Mouse (Mus musculus): ENCODE data around the gene Gm10972. TPM values are rescaled to one million over a fixed set of nuclear protein-coding genes. Genes with fewer than 3 reads are reported as not detected.
"Not testable (repeated sequence)": the region's sequence is repeated elsewhere in the genome, so short reads cannot be mapped to it uniquely, and the experiment has no call there.

The Gm10972 gene
- total RNA-seq, 2 experiments from 2014 or later: not detected

- not testable (repeated sequence) for DNase-seq
These were observed 16.3 kb downstream of the Gm10972 start for GRCm38 (mm10) chr3:94659142-94659748.

GRCm38 (mm10) chr3:94660841-94661240 lies 17.9 kb downstream of the Gm10972 start:
- not testable (repeated sequence) for DNase-seq

- DNase-seq: not testable (repeated sequence)
These were observed 22.3 kb downstream of the Gm10972 start for GRCm38 (mm10) chr3:94665060-94665802.

GRCm38 (mm10) chr3:94665896-94666295 lies 23.0 kb downstream of the Gm10972 start:
- DNase-seq: not testable (repeated sequence)

DNA sequence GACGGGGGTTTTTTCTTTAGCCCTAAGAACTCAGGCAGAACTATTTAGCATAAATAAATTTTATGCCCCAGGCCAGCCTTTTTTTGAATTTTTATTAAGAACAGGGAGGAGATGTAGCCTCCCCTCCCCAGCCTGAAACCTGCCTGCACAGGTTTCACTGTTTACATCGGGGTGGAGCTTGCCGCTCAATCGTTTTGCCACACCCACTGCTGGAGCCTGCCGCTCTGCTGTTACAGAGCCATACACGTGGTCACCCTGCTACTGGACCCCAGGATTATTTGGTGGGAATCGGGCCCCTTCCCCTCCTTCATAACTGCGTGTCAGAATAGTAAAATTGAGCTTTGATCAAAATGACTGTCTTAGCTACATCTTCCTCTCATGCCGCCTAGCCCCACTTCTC lies 32.2 kb downstream of the Gm10972 start:
- not testable (repeated sequence) for DNase-seq

DNA sequence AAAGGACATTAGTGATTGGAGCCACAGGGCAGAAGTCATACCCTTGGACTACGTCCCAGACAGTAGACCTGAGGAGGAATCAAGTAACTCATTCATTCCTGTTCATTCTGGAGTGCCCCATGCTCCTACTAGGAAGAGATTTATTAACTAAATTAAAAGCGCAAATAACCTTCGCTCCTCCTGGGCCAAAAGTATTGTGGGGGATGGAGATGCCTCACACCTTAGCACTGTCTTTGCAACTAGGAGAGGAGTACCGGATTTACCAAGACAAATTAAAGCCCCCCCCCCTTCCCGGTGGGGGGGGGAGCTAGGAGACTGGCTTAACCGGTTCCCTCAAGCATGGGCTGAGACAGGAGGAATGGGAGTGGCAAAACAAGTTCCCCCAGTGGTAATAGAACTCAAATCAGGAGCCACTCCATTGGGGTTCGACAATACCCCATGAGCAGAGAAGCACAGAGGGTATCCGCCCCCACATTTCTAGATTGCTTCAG lies 36.5 kb downstream of the Gm10972 start:
- no peak for DNase-seq

- not testable (repeated sequence) for DNase-seq
These were observed 37.1 kb downstream of the Gm10972 start for GRCm38 (mm10) chr3:94680032-94680431.

DNA sequence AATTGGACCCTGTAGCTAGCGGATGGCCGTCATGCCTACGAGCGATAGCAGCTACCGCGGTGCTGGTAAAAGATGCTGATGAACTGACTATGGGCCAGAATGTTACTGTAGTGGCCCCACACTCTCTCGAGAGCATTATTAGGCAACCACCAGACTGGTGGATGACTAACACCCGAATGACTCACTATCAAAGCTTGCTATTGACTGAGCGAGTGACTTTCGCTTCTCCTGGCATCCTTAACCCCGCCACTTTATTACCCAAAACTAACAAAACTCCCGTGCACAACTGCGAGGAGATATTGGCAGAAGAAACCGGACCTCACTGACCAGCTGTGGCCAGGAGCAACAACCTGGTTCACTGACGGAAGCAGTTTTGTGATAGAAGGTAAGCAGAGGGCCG lies 37.9 kb downstream of the Gm10972 start:
- no peak for DNase-seq

DNA sequence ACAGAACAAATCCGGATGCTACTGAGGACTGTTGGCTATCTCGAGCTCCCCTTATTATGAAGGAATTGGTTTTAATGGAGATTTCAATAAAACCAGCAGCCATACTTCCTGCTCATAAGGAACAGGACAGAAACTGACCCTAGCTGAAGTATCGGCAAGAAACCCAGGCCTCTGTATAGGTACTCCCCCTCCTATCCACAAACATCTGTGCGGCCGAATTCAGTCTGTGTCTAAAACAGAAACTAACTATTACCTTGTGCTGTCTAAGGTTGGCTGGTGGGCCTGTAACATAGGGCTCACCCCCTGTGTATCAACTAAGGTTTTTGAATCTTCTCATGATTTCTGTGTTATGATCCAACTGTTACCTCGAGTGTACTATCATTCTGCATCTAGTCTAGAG lies 40.7 kb downstream of the Gm10972 start:
- DNase-seq: no peak

GRCm38 (mm10) chr3:94685989-94686772 lies 43.3 kb downstream of the Gm10972 start:
- DNase-seq: not testable (repeated sequence)

DNA sequence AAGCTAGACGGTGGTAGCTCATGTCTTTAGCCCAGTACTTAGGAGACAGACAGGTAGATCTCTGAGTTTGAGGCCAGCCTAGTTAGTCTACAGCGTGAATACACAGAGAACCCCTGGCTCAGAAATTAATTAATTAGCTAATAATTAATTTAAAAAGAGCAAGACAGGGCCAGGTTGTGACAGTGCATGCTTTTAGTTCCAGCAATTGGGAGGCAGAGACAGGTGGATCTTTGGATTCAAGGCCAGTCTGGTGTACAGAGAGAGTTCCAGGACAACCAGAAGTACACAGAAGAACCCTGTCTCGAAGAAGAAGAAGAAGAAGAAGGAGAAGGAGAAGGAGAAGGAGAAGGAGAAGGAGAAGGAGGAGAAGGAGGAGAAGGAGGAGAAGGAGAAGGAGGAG lies 45.8 kb downstream of the Gm10972 start:
- DNase-seq: not testable (repeated sequence)

- not testable (repeated sequence) for DNase-seq
These were observed 46.3 kb downstream of the Gm10972 start for GRCm38 (mm10) chr3:94689195-94689594.

GRCm38 (mm10) chr3:94690162-94690561 lies 47.2 kb downstream of the Gm10972 start:
- DNase-seq: not testable (repeated sequence)

- no peak for DNase-seq
These were observed 47.8 kb downstream of the Gm10972 start for GRCm38 (mm10) chr3:94690616-94691247.

DNA sequence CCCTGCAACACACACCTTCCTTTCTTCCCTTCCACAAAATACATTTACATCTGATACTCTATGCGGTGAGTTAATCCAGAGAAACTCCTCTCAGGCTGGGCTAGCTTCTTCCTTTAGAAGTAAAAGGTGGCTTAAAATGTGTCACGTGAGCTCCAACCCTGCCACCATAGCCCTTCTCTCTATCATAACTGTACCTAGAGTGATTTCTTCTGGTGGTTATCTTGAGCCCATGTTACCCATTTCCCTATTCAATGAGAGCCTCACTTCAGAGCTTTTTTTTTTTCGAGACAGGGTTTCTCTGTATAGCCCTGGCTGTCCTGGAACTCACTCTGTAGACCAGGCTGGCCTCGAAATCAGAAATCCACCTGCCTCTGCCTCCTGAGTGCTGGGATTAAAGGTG lies 48.8 kb downstream of the Gm10972 start:
- DNase-seq: not testable (repeated sequence)

Other genes with a start within 250 kb of the Gm10972 start
- under 1 TPM in 1 of 2 experiments, not detected in 1; 0.25 TPM for gene Lingo4, start 244.6 kb upstream of the Gm10972 start, total RNA-seq (2021)
- 1 to 10 TPM; 6.3 to 8.9 TPM for gene Tdrkh, start 229.8 kb upstream of the Gm10972 start, total RNA-seq (2021)
- 10 to 100 TPM; 42.3 to 54.0 TPM for gene Mrpl9, start 199.8 kb upstream of the Gm10972 start, total RNA-seq (2021)
- gene Oaz3, start 199.2 kb upstream of the Gm10972 start, total RNA-seq (2021): not detected
- gene Celf3, start 164.8 kb upstream of the Gm10972 start, total RNA-seq (2021): under 1 TPM; 0.49 to 0.61 TPM
- 1 to 10 TPM; 5.0 to 7.9 TPM for gene Riiad1, start 162.8 kb upstream of the Gm10972 start, total RNA-seq (2021)
- 10 to 100 TPM; 29.5 to 37.1 TPM for gene Snx27, start 60.4 kb upstream of the Gm10972 start, total RNA-seq (2021)
- gene Tuft1, start 15.8 kb downstream of the Gm10972 start, total RNA-seq (2021): 1 to 10 TPM; 1.1 to 1.2 TPM
- 1 to 10 TPM in 1 of 2 experiments, under 1 TPM in 1; 0.54 to 2.0 TPM for gene Selenbp2, start 50.4 kb downstream of the Gm10972 start, total RNA-seq (2021)
- gene Cgn, start 143.4 kb downstream of the Gm10972 start, total RNA-seq (2021): under 1 TPM; 0.29 to 0.38 TPM
- gene Pogz, start 194.5 kb downstream of the Gm10972 start, total RNA-seq (2021): 10 to 100 TPM; 23.9 to 27.8 TPM
- gene Psmb4, start 243.8 kb downstream of the Gm10972 start, total RNA-seq (2021): 100 to 1,000 TPM; 240 to 255 TPM